Comparison of ENCODE assay signal across 8 mouse cellular contexts in genomic region chr10:3740148-3740503, GRCm38 (mm10). TPM values are rescaled to one million over a fixed set of nuclear protein-coding genes. Genes with fewer than 3 reads are reported as not detected.
DNase-seq lines count a peak whose midpoint lies in the region; ATAC-seq lines count a peak whose summit lies in the region.

Gene Plekhg1 (plus strand): TSS chr10:3740364.

- H3K27ac ChIP-seq in limb, embryonic 10.5 days, result peak within 1 kb of the TSS; percentile 89
- H3K27ac ChIP-seq in midbrain, embryonic 10.5 days (replicated peaks), result peak within 1 kb of the TSS; percentile 91

- under 1% methylated on average over 22 of the region's 29 CpGs for WGBS in limb, embryonic 10.5 days
- 1% methylated on average over 29 of the region's 29 CpGs for WGBS in midbrain, embryonic 10.5 days

- H3K9me3 ChIP-seq in limb, embryonic 10.5 days (replicated peaks), result no peaks in the 10 kb centered on the region
- H3K9me3 ChIP-seq in midbrain, embryonic 10.5 days (replicated peaks), result 0 out of 2 replicates have a peak, but pooled peaks cover 2% of the 10 kb centered on the region

- ATAC-seq in granulocyte monocyte progenitor cell, adult 5-6 weeks (replicated peaks; ENCODE audit: poor library complexity, severe bottlenecking), result peak; percentile 90

- peak within 1 kb of the TSS; percentile 71 for H3K4me3 ChIP-seq in limb, embryonic 10.5 days
- H3K4me3 ChIP-seq in midbrain, embryonic 10.5 days, result peak within 1 kb of the TSS; percentile 78

- no peaks in the 10 kb centered on the region for H3K27me3 ChIP-seq in limb, embryonic 10.5 days (ENCODE audit: low read depth, poor library complexity, severe bottlenecking)
- 0 out of 2 replicates have a peak, but pooled peaks cover 3% of the 10 kb centered on the region for H3K27me3 ChIP-seq in midbrain, embryonic 10.5 days (ENCODE audit: low read depth, poor library complexity, severe bottlenecking)

- DNase-seq in adrenal gland, postnatal 25 days, result peak; percentile 78
- DNase-seq in embryo, embryonic 11 days, result peak; percentile 88
- peak; percentile 78 for DNase-seq in kidney, adult 11 months
- DNase-seq in limb, embryonic 10.5 days (ENCODE audit: low spot score), result no peak
- no peak for DNase-seq in midbrain, embryonic 10.5 days (ENCODE audit: low spot score)
- DNase-seq in skeletal muscle tissue, adult 2 months (ENCODE audit: low read depth, low spot score), result peak; percentile 55
- DNase-seq in T-cell, adult 2 months (ENCODE audit: low spot score), result no peak

- H3K36me3 ChIP-seq in limb, embryonic 10.5 days, result no peaks in the 10 kb centered on the region
- H3K36me3 ChIP-seq in midbrain, embryonic 10.5 days, result no peaks in the 10 kb centered on the region

- peaks cover 19% of the 10 kb centered on the region for H3K4me1 ChIP-seq in limb, embryonic 10.5 days
- H3K4me1 ChIP-seq in midbrain, embryonic 10.5 days, result peaks cover 27% of the 10 kb centered on the region

RNA-seq across cellular contexts. Expression of gene Plekhg1, which starts in this region (rescaled TPM):
- total RNA-seq in adrenal gland, postnatal 25 days (2021), result 6.2 and 6.6 TPM in 2 replicates
- total RNA-seq in granulocyte monocyte progenitor cell, adult 5-6 weeks (2014; fragmentation: Nextera tagmentation), result 0.19 and 3.0 TPM in 2 replicates
- 0.21 and 0.34 TPM in 2 replicates for total RNA-seq in granulocyte monocyte progenitor cell, adult 5-6 weeks (2017)
- 4.7 and 9.8 TPM in 2 replicates for polyA plus RNA-seq in limb, embryonic 10.5 days (2016; fragmentation: Nextera tagmentation; extraction: Ambion mirVana)
- 11.7 and 15.3 TPM in 2 replicates for polyA plus RNA-seq in midbrain, embryonic 10.5 days (2016; fragmentation: Nextera tagmentation; extraction: Ambion mirVana)

Comparison
In these comparisons a context has a peak if more than half of its experiments do, and no peak if none do; other contexts are left out.
1. DNase-seq: peak in adrenal gland, postnatal 25 days (single experiment), embryo, embryonic 11 days (single experiment), kidney, adult 11 months (single experiment) and skeletal muscle tissue, adult 2 months (single experiment); none in limb, embryonic 10.5 days (single experiment), midbrain, embryonic 10.5 days (single experiment) and T-cell, adult 2 months (single experiment).